Mouse (Mus musculus): ENCODE measurements at regions not wholly inside any gene's neighbourhood (a gene's known extent, or its start where the extent isn't known, plus 50 kb on each side); places are given as distances from the start of the nearest gene placed in this dataset.

DNA sequence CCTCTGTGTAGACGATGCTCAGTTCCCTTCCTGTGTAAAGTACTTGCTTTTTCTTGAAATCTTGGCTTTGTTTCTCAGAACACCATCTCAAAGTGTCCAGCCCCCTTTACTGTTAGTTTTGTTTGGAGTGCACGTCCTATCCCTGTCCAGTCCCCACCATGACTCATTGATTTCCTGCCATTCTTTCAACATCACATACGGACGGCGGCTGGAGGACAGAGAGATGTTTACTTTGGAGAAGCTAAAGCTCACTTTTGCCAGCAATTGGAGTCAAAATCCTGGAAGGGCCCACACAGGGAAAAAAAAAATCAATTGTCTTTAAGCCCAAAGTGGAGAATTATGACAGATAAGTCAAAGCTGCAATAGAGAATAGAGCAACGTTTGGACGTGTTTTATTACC lies 51.8 kb downstream of the Gm5426 start:
- in situ Hi-C loops (cut with MboI, MseI), result no loop called here

DNA sequence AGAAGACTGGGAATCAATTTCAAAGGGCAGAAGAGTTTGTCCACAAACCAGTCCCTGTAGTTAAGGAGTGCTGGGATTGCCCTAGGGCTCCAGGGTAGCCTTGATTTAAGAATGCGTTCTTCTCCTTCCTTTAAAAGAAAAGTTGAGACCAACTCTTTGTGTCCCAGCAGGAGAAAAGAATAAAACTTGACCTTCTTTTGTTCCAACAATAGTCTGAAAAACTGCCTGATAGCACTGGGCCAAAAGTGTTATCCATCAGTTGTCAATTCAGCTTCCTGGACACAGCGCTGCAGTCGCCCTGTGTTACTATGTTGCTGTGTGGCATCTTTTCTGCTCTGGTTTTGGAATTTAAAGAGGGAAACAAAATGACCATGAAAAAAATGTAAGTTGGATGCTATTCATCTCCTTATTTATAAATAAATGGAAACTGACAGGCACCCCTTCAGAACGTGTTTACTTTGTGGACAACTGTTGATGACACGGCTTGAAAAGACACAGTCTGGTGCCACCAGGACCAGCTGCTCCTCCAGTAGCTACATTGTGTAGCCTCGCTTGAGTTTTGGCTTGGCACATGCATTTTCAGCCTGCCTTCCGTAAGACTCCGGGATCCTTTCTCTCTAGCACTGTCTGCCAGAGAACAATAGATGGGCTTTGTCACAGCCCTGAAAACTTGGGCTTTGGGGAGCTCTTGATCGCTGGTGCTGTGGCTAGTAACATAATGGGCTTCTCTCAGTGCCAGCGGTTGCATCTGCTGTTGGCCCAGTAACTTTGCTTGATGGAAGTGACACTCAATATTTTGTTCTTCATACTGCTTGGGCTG lies 54.0 kb downstream of the Gm5426 start:
- in situ Hi-C loops (cut with MboI, MseI), result no loop called here

DNA sequence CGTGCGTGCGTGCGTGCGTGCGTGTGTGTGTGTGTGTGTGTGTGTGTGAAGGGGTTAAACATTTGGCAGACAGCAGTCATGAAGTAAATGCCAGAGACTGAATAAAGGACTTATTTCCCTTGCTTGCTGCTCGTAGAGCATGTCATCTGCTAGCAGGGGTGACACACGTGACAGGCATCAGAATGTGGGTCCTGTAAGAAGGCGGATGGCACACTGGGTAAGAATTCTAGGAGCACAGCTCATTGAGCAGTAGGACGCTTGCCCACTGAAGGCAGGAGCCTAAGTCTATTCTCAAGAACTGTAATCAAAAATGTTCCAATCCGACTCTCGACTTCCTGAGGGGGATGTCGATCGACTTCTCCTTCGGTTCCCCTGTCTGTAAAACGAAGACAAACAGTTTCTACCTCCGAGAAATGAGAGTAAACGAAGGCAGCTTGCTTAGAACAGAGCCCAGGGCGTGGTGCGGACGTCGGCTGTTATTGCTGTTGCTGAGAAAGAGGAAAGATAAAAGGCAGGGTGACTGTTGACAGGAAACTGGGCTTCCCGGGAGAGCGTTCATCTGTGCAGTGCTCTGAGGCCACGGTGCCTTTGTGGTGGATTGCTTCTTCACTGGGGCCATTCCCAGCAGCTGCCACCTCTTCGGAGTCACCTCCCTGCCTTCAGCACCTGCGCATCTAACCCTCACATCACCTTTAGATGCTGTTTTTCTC lies 64.7 kb downstream of the Gm5426 start:
- in situ Hi-C loops (cut with MboI, MseI), result loop anchor here (10.0 kb wide), 1 partner anchor 1114 kb away; no protein-coding TSS in a partner anchor

DNA sequence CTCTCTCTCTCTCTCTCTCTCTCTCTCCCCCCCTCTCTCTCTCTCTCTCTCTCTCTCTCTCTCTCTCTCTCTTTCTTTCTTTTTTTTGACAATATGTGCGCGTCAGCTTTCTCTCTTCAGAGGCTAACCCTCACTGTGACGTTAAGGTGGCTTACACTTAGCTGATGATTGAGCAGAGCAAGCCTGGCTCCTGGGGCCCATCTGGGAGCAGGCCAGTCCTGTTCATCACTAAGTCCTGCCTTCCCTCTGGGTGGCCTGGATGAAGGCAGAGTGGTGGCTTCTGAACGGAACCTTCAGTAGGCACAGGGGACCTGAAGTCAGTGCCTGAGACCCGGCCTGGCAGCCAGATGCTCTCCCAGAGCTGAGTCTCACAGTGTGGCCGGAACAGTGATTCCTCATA lies 65.5 kb downstream of the Gm5426 start:
- in situ Hi-C loops (cut with MboI, MseI), result loop anchor here (10.0 kb wide), 1 partner anchor 1113 kb away; no protein-coding TSS in a partner anchor

DNA sequence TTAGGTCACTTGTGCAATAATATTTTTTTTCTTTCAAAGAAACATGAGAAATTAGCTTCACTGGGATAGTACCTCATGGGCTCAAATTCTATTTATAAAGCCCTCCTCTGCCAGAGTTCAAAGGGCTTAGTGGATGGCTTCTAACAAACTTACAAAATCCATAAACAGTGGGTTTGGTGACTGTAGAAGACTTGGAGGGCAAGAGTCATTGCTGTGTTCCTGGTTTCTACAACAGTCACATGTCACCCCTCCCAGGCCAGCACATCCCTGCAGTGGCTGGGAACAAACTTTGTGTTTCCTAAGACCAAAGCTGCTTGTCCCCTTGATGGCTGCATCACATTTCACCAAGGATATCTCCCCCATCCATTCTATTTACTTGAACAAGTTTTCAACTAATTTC lies 66.5 kb downstream of the Gm5426 start:
- in situ Hi-C loops (cut with MboI, MseI), result loop anchor here (10.0 kb wide), 1 partner anchor 1112 kb away; no protein-coding TSS in a partner anchor

DNA sequence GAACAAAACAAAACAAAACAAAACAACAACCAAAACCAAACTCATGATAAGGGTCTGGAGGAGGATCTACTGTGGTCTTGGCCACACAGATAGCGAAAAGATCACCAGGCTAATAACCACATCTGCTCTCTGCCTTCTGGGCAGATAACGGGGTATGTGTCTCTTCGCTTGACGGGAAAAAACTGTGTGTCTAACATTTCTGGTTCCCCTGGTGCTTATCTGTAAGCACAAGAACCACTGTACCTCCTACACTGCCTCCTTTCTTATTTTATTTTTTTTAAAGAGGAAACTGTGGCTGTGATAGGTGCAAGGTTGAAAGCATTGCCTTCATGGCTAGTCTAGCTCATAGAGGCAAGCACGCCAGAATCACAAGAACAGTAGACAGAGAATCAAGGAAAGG lies 67.8 kb downstream of the Gm5426 start:
- in situ Hi-C loops (cut with MboI, MseI), result loop anchor here (10.0 kb wide), 1 partner anchor 1111 kb away; no protein-coding TSS in a partner anchor

DNA sequence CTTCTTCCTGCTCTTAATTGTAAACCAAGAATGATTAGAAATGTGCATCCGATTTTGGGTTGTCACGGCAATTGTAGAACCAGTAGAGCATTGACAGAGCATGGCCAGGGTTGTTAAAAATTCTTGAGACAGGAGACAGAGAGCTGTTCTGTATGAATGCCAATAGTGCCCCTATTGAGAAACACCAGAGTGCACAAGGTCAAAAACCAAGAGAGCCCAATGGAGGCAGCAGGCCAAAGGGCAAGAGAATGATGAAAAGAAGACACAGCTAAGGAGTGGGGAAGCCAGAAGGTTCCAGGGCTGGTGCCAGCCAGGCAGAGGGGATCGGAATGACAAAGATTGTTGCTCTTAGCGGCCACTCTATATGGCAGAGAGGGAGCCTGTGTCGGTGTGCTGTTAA lies 72.8 kb downstream of the Gm5426 start:
- in situ Hi-C loops (cut with MboI, MseI), result loop anchor here (10.0 kb wide), 1 partner anchor 1106 kb away; no protein-coding TSS in a partner anchor

DNA sequence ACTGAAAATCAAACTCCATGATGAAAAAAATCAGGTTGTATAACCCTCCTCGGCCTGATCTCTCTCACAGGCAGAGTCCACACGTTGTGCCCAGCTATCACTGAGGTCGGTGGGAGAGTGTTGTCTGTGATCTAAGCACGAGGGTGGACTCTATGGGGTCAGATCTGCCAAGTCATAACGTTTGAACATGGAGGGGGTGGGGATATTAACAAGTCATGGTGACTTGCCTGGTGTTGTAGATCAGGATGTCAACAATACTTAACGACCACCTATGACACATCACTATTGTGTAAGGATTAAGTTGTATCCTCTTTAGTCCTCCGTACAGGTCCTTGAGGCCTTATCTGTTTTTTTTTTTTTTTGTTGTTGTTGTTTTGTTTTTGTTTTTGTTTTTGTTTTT lies 74.8 kb downstream of the Gm5426 start:
- in situ Hi-C loops (cut with MboI, MseI), result loop anchor here (5.0 to 10.0 kb wide), 2 partner anchors 251 to 394 kb away; no protein-coding TSS in a partner anchor

DNA sequence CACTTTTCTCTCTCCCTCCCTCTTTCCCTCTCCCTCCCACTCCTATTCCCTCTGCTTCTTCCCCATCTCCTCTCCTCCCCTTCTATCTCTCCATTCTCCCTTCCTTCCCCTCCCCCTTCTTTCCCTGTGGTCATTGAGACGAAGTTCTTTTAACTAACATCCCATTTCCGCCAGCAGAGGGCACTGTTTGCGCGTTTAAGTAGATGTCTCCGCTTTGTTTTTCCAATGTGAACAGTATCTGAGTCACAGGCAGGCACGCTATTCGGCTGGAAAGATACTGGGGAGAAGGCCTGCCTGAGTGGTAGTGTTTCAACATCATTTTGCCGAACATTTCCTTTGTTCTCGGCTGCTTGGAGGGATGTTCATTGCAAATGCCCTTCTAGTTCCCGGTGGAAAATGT lies 77.5 kb downstream of the Gm5426 start:
- in situ Hi-C loops (cut with MboI, MseI), result loop anchor here (5.0 to 10.0 kb wide), 2 partner anchors 248 to 391 kb away; no protein-coding TSS in a partner anchor

DNA sequence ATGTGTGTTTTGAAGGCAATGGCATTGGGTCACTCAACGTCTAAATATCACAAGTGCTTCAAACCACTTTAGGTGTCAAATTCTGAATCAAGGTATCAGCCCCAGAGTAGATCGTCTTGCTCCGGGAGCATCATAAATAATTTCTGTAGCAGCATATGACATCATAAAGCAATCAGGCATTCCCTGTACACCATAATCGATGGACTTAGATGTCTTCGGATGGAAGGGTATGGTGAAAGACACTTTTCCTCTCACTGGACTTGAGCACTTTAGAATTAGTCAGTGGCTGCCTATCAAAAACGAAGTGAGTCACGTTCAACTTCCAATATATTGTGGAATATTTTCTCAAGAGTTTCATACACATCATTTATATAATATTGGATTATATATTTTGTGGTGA lies 77.9 kb downstream of the Gm5426 start:
- in situ Hi-C loops (cut with MboI, MseI), result loop anchor here (5.0 to 10.0 kb wide), 2 partner anchors 248 to 391 kb away; no protein-coding TSS in a partner anchor

DNA sequence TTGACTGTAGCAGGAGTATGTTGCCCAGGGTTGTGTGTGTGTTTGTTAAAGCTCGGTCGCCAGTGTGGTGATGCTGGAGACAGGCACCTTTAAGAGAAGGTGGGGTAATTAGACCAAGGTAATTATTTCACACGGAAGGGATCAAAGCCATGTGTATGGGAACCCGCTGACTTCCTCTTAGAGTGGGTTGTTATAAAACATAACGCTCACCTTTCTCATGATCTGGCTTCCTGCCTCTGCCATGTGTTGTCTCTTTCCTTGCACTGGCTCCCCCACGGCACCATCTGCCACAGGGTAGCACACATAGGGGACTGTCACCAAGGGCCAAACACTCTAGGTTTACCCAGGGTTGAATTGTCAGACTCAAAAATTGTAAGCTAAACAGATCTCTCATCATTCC lies 78.5 kb downstream of the Gm5426 start:
- in situ Hi-C loops (cut with MboI, MseI), result loop anchor here (5.0 to 10.0 kb wide), 3 partner anchors 117 to 390 kb away; no protein-coding TSS in a partner anchor

DNA sequence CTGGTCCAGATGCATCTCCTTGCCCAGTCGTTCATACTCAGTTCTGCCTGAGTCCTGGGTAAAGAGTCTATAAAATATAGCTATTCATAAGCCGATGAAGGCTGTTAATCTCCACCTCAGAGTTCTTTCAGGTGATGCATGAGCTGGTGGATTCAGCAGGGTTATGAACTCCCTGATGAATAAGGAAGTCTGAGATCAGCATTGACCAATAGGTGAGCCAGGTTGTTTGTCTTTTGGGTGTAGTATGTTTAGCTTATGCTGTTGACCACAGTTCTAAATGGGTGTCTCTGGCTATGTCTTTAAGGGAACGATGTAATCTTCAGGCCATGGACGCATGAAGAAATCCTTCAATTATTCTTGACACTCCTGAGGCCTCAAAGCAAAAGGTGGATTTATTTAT lies 84.3 kb downstream of the Gm5426 start:
- in situ Hi-C loops (cut with MboI, MseI), result no loop called here

DNA sequence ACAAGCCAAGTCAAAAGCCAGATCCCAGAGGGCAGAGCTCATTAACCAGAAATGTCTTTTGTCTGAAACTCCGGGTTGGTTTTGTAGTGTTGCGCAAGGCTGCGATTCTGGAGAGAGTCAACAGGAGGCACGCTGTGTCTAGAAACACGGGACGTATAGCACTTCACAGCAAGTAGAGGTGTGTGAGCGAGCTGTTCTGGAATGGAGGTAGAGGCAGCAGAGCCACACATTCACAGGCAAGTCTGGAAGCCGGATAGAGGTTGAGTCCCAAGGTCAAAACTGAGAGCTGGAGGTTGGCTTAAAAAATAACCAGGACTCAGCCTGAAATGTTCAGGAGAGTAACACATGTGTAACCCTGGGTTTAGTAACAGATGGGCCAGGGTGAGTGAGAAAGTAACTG lies 94.0 kb downstream of the Gm5426 start:
- in situ Hi-C loops (cut with MboI, MseI), result loop anchor here (10.0 kb wide), 1 partner anchor 144 kb away; no protein-coding TSS in a partner anchor

DNA sequence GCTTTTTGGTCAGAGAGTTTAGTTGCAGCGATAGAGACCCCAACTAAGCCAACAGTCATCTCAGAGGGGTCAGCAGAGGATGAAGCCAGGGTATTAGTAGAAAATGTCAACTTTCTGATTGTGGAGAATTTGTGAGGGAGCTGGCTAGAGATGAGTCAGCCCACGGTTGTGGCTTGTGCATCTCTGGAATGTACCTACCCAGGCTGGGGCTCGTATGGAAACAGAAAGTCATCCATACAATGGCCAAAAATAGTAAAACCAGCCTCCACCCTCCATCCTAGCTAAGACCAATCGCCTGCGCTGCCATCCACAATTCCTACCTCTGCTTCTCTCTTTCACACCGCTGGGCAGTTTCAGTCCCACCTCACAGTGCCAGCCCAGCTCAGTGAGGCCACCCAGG lies 94.9 kb downstream of the Gm5426 start:
- in situ Hi-C loops (cut with MboI, MseI), result loop anchor here (10.0 kb wide), 1 partner anchor 143 kb away; no protein-coding TSS in a partner anchor

DNA sequence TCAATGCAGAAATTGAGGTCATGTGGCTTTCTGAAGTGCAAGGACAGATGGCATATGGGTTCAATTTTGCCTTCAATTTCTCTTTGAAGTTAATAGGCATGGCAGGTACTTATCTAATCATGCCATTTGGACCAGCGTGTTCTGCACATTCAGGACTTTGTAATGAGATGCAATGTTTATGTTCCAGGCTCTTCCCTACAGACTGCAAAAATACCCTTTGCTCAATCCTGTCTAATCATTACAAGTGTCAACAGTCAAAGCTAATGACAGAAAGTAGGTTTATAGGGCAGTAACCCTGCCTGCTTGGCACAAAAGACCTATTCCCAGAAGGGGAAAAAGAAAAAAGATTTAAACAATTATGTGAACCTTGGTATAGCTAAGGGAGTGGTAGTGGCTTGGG lies 96.5 kb downstream of the Gm5426 start:
- in situ Hi-C loops (cut with MboI, MseI), result loop anchor here (10.0 kb wide), 1 partner anchor 142 kb away; no protein-coding TSS in a partner anchor

DNA sequence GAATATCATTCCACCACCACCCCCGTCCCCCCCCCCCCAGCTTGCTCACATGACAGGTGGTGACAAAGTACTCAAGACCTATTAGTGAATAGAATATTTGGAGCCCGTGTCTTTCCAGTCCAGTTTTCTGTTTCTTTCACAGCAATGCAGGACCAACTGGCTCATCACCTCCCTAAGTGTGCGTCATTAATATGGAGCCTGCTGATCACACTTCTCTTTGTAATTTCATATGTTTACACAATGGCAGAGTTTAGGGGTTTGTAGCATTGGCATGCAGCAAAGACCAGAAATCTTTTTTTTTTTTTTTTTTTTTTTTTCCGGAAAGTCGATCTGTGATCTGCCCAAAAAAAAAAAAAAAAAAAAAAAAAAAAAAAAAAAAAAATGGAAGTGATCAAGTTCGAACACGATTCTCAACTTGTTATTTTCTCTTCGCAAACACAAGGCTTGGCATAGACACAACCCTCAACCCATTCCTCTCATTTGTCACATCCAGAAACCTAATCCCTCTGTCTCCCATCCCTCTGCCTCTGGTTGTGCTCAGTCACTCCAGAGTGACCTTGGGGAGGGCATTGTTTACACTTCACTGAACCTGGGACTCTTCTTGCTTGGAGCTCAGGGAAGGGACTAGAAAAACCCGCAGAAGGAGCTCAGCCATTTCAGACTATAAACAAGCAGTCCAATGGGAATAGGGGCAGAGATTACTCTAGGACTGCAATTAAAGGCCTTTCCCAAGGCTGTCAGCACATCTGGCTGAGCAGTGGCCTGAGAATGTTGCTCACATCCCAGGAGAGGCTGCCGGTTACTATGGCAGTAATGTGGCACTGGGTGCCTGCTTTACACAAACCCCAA lies 98.4 kb downstream of the Gm5426 start:
- in situ Hi-C loops (cut with MboI, MseI), result loop anchor here (10.0 kb wide), 1 partner anchor 140 kb away; no protein-coding TSS in a partner anchor

DNA sequence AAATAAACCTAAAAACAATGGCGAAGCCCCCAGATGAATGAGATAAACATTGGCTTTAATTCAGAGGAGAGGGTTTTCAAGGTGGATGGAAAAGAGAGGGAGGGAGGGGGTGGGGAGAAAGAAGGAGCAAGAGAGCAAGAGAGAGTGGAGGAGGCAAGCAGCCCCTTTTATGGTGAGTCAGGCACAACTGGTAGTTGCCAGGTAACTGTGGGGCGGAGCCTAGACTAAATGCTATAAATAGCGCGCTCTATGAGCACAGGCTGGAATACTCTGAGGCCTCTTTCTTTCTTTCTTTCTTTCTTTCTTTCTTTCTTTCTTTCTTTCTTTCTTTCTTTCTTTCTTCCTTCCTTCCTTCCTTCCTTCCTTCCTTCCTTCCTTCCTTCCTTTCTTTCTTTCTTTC lies 99.6 kb downstream of the Gm5426 start:
- in situ Hi-C loops (cut with MboI, MseI), result loop anchor here (10.0 kb wide), 1 partner anchor 139 kb away; no protein-coding TSS in a partner anchor

DNA sequence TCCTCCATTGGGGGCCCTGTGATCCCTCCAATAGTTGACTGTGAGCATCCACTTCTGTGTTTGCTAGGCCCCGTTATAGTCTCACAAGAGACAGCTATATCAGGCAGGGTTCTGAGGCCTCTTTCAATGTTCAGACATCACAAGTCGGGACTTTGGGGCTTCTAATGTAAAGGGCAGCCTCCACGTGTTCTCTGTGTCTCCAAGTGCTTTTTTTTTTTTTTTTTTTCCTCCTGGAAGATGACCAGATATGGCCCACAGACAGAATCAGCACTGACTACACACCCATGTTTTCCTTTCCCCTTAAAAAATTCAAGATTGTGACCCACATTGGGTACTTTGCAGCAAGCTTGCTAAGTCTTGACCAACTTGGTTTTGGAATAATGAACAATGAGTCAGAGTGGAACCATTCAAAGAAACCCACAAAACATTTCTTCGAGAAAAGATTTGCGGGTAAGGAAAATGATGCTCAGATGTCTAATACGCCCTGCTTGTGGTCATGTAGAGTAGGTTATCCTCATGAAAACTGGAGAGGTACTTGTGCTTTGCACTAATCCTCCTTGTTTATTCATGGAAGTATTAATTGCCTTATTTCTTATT lies 100.5 kb downstream of the Gm5426 start:
- in situ Hi-C loops (cut with MboI, MseI), result loop anchor here (10.0 kb wide), 1 partner anchor 138 kb away; no protein-coding TSS in a partner anchor

DNA sequence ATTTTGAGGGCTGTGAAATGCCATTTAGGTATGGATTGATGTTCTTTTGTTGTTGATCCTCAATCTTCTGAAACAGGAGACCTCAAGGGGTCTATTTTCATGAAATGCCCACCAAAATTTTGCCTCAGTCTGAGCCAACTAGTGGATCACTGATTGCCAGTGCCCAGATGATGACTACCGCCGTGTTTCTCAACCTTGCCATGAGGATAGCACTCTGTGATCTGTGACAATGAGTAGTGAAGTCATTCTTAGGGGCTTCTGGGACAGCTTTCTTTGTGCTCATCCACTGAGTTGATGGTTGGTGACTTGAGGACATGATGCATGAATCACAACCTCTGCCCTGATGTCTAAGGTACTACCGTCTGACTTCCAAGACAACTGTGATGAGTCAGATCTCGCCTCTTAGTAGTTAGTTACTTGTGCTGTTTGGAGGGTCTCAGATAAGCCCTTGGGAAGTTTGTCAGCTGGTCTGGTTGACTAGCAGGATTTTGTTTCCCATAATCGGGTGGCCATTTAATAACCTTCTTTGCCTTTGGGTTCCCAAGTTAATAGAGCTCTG lies 101.2 kb downstream of the Gm5426 start:
- in situ Hi-C loops (cut with MboI, MseI), result loop anchor here (10.0 kb wide), 1 partner anchor 137 kb away; no protein-coding TSS in a partner anchor

DNA sequence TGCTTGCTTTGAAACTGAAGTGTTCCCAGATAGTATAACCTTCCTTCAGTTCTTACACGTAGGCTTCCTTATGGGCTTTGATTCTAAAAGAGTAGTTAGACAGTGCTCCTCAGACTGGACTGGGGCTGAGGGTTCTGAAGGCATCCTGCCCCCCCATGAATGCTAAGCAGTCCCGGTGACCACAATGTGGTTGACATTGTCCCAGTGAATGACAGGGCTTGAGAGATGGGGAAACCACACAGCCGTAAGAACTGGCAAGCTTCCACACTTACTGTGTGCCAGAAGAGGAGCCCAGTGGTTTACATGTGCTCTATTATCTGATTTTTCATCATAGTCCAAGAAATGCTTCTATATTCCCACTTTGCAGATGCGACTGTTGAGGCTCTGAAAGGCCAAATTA lies 101.8 kb downstream of the Gm5426 start:
- in situ Hi-C loops (cut with MboI, MseI), result loop anchor here (10.0 kb wide), 1 partner anchor 137 kb away; no protein-coding TSS in a partner anchor

Measured in T-helper 2 cell (primary cell).